Mouse (Mus musculus) layer of hippocampus, adult 9-11 months (tissue): ENCODE measurements around the gene Tbxas1.
A peak's percentile ranks its signal among the peaks of the same experiment; 100 is the strongest.

Experiments used
- DNase-seq: peaks from one replicate; pipeline ENCODE4 v3.0.0; 2022

Gene Tbxas1

GRCm38 (mm10) chr6:38923870-38924817 is 48.9 kb downstream of the Tbxas1 start:
- DNase-seq, result no peak

- DNase-seq, result no peak
Measured at GRCm38 (mm10) chr6:38925719-38926118, 50.5 kb downstream of the Tbxas1 start.

- no peak for DNase-seq
Measured at GRCm38 (mm10) chr6:38926135-38926962, 51.1 kb downstream of the Tbxas1 start.

GRCm38 (mm10) chr6:38926963-38927361 is 51.8 kb downstream of the Tbxas1 start:
- DNase-seq, result no peak

- DNase-seq, result no peak
Measured at GRCm38 (mm10) chr6:38928489-38928888, 53.3 kb downstream of the Tbxas1 start.

GRCm38 (mm10) chr6:38936009-38936408 is 60.8 kb downstream of the Tbxas1 start:
- no peak for DNase-seq

GRCm38 (mm10) chr6:38938421-38938820 is 63.2 kb downstream of the Tbxas1 start:
- peak; percentile 65 for DNase-seq

GRCm38 (mm10) chr6:38939096-38939495 is 63.9 kb downstream of the Tbxas1 start:
- DNase-seq, result no peak

- DNase-seq, result peak; percentile 84
Measured at GRCm38 (mm10) chr6:38941016-38941415, 65.8 kb downstream of the Tbxas1 start.

- DNase-seq, result no peak
Measured at GRCm38 (mm10) chr6:38942771-38943170, 67.6 kb downstream of the Tbxas1 start.

GRCm38 (mm10) chr6:38944392-38944791 is 69.2 kb downstream of the Tbxas1 start:
- DNase-seq, result no peak

GRCm38 (mm10) chr6:38944826-38945225 is 69.6 kb downstream of the Tbxas1 start:
- no peak for DNase-seq

- no peak for DNase-seq
Measured at GRCm38 (mm10) chr6:38945681-38946080, 70.5 kb downstream of the Tbxas1 start.

- no peak for DNase-seq
Measured at GRCm38 (mm10) chr6:38947282-38947681, 72.1 kb downstream of the Tbxas1 start.

- peak; percentile 59 for DNase-seq
Measured at GRCm38 (mm10) chr6:38949683-38950161, 74.5 kb downstream of the Tbxas1 start.

- no peak for DNase-seq
Measured at GRCm38 (mm10) chr6:38950341-38950740, 75.1 kb downstream of the Tbxas1 start.

- DNase-seq, result no peak
Measured at GRCm38 (mm10) chr6:38950838-38951237, 75.6 kb downstream of the Tbxas1 start.

GRCm38 (mm10) chr6:38956641-38957040 is 81.4 kb downstream of the Tbxas1 start:
- DNase-seq, result no peak

- no peak for DNase-seq
Measured at GRCm38 (mm10) chr6:38957246-38957645, 82.0 kb downstream of the Tbxas1 start.

GRCm38 (mm10) chr6:38959502-38959901 is 84.3 kb downstream of the Tbxas1 start:
- DNase-seq, result no peak

GRCm38 (mm10) chr6:38960367-38960766 is 85.2 kb downstream of the Tbxas1 start:
- DNase-seq, result no peak

GRCm38 (mm10) chr6:38960791-38961426 is 85.7 kb downstream of the Tbxas1 start:
- peak; percentile 53 for DNase-seq
